Mouse (Mus musculus): ENCODE measurements at regions not wholly inside any gene's neighbourhood (a gene's known extent, or its start where the extent isn't known, plus 50 kb on each side); places are given as distances from the start of the nearest gene placed in this dataset.
"Not testable (repeated sequence)": the region's sequence is repeated elsewhere in the genome, so short reads cannot be mapped to it uniquely, and the experiment has no call there.

GRCm38 (mm10) chrX:159072647-159073046 is 137.5 kb upstream of the Rps6ka3 start:
- DNase-seq (ENCODE audit: low spot score) = no peak

- DNase-seq (ENCODE audit: low spot score) = no peak
Observed at GRCm38 (mm10) chrX:159073533-159073932, 136.6 kb upstream of the Rps6ka3 start.

GRCm38 (mm10) chrX:159080508-159080907 is 129.6 kb upstream of the Rps6ka3 start:
- DNase-seq (ENCODE audit: low spot score) = peak; percentile 69

- not testable (repeated sequence) for DNase-seq (ENCODE audit: low spot score)
Observed at GRCm38 (mm10) chrX:159110651-159111050, 99.5 kb upstream of the Rps6ka3 start.

GRCm38 (mm10) chrX:159116210-159116609 is 93.9 kb upstream of the Rps6ka3 start:
- DNase-seq (ENCODE audit: low spot score) = no peak

GRCm38 (mm10) chrX:159140554-159140953 is 69.6 kb upstream of the Rps6ka3 start:
- no peak for DNase-seq (ENCODE audit: low spot score)

- DNase-seq (ENCODE audit: low spot score) = no peak
Observed at GRCm38 (mm10) chrX:159143278-159143677, 66.8 kb upstream of the Rps6ka3 start.

- DNase-seq (ENCODE audit: low spot score) = no peak
Observed at GRCm38 (mm10) chrX:159144674-159145073, 65.4 kb upstream of the Rps6ka3 start.

- DNase-seq (ENCODE audit: low spot score) = no peak
Observed at GRCm38 (mm10) chrX:159145212-159145611, 64.9 kb upstream of the Rps6ka3 start.

GRCm38 (mm10) chrX:159155786-159156185 is 54.3 kb upstream of the Rps6ka3 start:
- DNase-seq (ENCODE audit: low spot score) = no peak

GRCm38 (mm10) chrX:159156976-159157375 is 53.1 kb upstream of the Rps6ka3 start:
- no peak for DNase-seq (ENCODE audit: low spot score)

- DNase-seq (ENCODE audit: low spot score) = no peak
Observed at GRCm38 (mm10) chrX:159159727-159160126, 50.4 kb upstream of the Rps6ka3 start.
